Mouse (Mus musculus) neural tube, embryonic 11.5 days (tissue): ENCODE results near the gene Scarb2. TPM values are rescaled to one million over a fixed set of nuclear protein-coding genes. Genes with fewer than 3 reads are reported as not detected.
"Not testable (repeated sequence)": the region's sequence is repeated elsewhere in the genome, so short reads cannot be mapped to it uniquely, and the experiment has no call there.

Source experiments
- ATAC-seq: fragments of 200-750 bp; cut with Nextera tagmentation; 2 replicates; pipeline ENCODE4 v1.8.0; 2017; ENCODE audit warnings: moderate number of reproducible peaks, mild to moderate bottlenecking, moderate TSS enrichment, moderate library complexity; ENCODE audit not compliant: insufficient read depth, low FRiP score, low TSS enrichment
- DNase-seq: peaks from one replicate; pipeline ENCODE4 v3.0.0-alpha.2; 2015; ENCODE audit warnings: low spot score
- H3K27ac ChIP-seq: fragments of 300-500 bp; sonication (generic); 2 replicates; pipeline ENCODE4 v1.5.1; 2014; ENCODE audit warnings: low read depth, mild to moderate bottlenecking, low read length
- H3K27me3 ChIP-seq: fragments of 300-500 bp; sonication (generic); 2 replicates; pipeline ENCODE4 v1.6.1; 2014; ENCODE audit warnings: mild to moderate bottlenecking, low read length, mixed read lengths; ENCODE audit not compliant: control insufficient read depth, insufficient read depth
- H3K36me3 ChIP-seq: fragments of 300-500 bp; sonication (generic); 2 replicates; pipeline ENCODE4 v1.6.1; 2014; ENCODE audit warnings: mild to moderate bottlenecking, low read length, moderate library complexity, mixed read lengths; ENCODE audit not compliant: control insufficient read depth, insufficient read depth
- H3K4me1 ChIP-seq: fragments of 300-500 bp; sonication (generic); 2 replicates; pipeline ENCODE4 v1.6.1; 2014; ENCODE audit warnings: low read length, mixed read lengths; ENCODE audit not compliant: control insufficient read depth, insufficient read depth
- H3K4me2 ChIP-seq: fragments of 300-500 bp; sonication (generic); 2 replicates; pipeline ENCODE4 v1.6.1; 2014; ENCODE audit warnings: low read depth, mild to moderate bottlenecking, moderate library complexity
- H3K4me3 ChIP-seq: fragments of 300-500 bp; sonication (generic); 2 replicates; pipeline ENCODE4 v1.5.1; 2014; ENCODE audit warnings: low read depth, low read length
- H3K9ac ChIP-seq: fragments of 300-500 bp; sonication (generic); 2 replicates; pipeline ENCODE4 v1.6.1; 2014; ENCODE audit warnings: mild to moderate bottlenecking, low read length
- H3K9me3 ChIP-seq: fragments of 300-500 bp; sonication (generic); 2 replicates; pipeline ENCODE4 v1.6.1; 2016; ENCODE audit warnings: low read length; ENCODE audit not compliant: control insufficient read depth
- WGBS: fragments of 180-500 bp; shearing (Covaris S2); extraction: QIAGEN DNeasy Blood & Tissue Kit; methylation state at CpG from one replicate; pipeline ENCODE4 v1.1.7; 2014; 5-methylcytosine and 5-hydroxymethylcytosine counted together
- polyA plus RNA-seq: library from polyadenylated mRNA; unstranded; fragments of >200 nt; fragmentation: Nextera tagmentation; extraction: Ambion mirVana; gene quantifications from 2 replicates; pipeline ENCODE4 v1.2.1, GENCODE M21; 2014

Gene Scarb2
- polyA plus RNA-seq = 12.4 and 13.2 TPM in 2 replicates

- H3K4me1 ChIP-seq = peaks cover 6% of the 10 kb centered on the region; the same call in 1 of the 2 replicates
- H3K36me3 ChIP-seq = no peaks in the 10 kb centered on the region
- H3K9ac ChIP-seq = peak within 1 kb of the TSS; percentile 5; the same call in 1 of the 2 replicates
- no peaks in the 10 kb centered on the region for H3K27me3 ChIP-seq
- H3K9me3 ChIP-seq = no peaks in the 10 kb centered on the region
- H3K4me3 ChIP-seq = peak within 1 kb of the TSS; percentile 74
- DNase-seq (no peak), ATAC-seq (no peak)
- H3K27ac ChIP-seq = 0 out of 2 replicates have a peak within 1 kb of the TSS, but pooled peaks have one; percentile 97
- H3K4me2 ChIP-seq = peak within 1 kb of the TSS; percentile 64
Measured at GRCm38 (mm10) chr5:92506733-92507132, at the start of gene Scarb2. Scarb2 (minus strand) TSS chr5:92506833.

- H3K36me3 ChIP-seq = no peaks in the 10 kb centered on the region
- no peak overlapping the region for H3K27ac ChIP-seq
- H3K4me2 ChIP-seq = no peak overlapping the region
- WGBS = 100% methylated on average over 1 of the region's 1 CpGs
- no peak overlapping the region for H3K4me3 ChIP-seq
- H3K9me3 ChIP-seq = no peaks in the 10 kb centered on the region
- H3K9ac ChIP-seq = no peak overlapping the region
- no peaks in the 10 kb centered on the region for H3K27me3 ChIP-seq
- ATAC-seq = no peak
- no peak for DNase-seq
- no peaks in the 10 kb centered on the region for H3K4me1 ChIP-seq
Measured at GRCm38 (mm10) chr5:92555905-92556304, 49.3 kb upstream of the Scarb2 start.

GRCm38 (mm10) chr5:92554891-92555511, 48.4 kb upstream of the Scarb2 start, which contains the start of gene Fam47e:
Fam47e (plus strand) TSS chr5:92555069.
- Histone ChIP-seq H3K27ac (no peak within 1 kb of the TSS), H3K4me3 (no peak within 1 kb of the TSS), H3K27me3 (no peaks in the 10 kb centered on the region), H3K36me3 (no peaks in the 10 kb centered on the region), H3K9me3 (no peaks in the 10 kb centered on the region), H3K4me1 (no peaks in the 10 kb centered on the region), H3K9ac (no peak within 1 kb of the TSS), H3K4me2 (no peak within 1 kb of the TSS)
- no peak for DNase-seq
- no peak for ATAC-seq
- WGBS = 82% methylated on average over 16 of the region's 16 CpGs

- no peaks in the 10 kb centered on the region for H3K4me1 ChIP-seq
- no peaks in the 10 kb centered on the region for H3K9me3 ChIP-seq
- no peak overlapping the region for H3K4me2 ChIP-seq
- no peaks in the 10 kb centered on the region for H3K27me3 ChIP-seq
- H3K36me3 ChIP-seq = no peaks in the 10 kb centered on the region
- no peak overlapping the region for H3K4me3 ChIP-seq
- no peak overlapping the region for H3K9ac ChIP-seq
- no peak for DNase-seq
- ATAC-seq = no peak
- H3K27ac ChIP-seq = no peak overlapping the region
- WGBS = 83% methylated on average over 4 of the region's 4 CpGs
Measured at GRCm38 (mm10) chr5:92554443-92554842, 47.8 kb upstream of the Scarb2 start.

- Histone ChIP-seq H3K36me3 (no peaks in the 10 kb centered on the region), H3K9ac (no peak overlapping the region), H3K4me1 (no peaks in the 10 kb centered on the region), H3K27me3 (no peaks in the 10 kb centered on the region), H3K27ac (no peak overlapping the region), H3K4me2 (no peak overlapping the region), H3K9me3 (no peaks in the 10 kb centered on the region), H3K4me3 (no peak overlapping the region)
- 68% methylated on average over 3 of the region's 3 CpGs for WGBS
- ATAC-seq (no peak), DNase-seq (no peak)
Measured at GRCm38 (mm10) chr5:92553939-92554338, 47.3 kb upstream of the Scarb2 start.

GRCm38 (mm10) chr5:92552611-92553010, 46.0 kb upstream of the Scarb2 start:
- 88% methylated on average over 2 of the region's 2 CpGs for whole genome bisulfite sequencing
- H3K9ac ChIP-seq = no peak overlapping the region
- H3K27me3 ChIP-seq = no peaks in the 10 kb centered on the region
- H3K27ac ChIP-seq = no peak overlapping the region
- no peaks in the 10 kb centered on the region for H3K36me3 ChIP-seq
- no peak overlapping the region for H3K4me3 ChIP-seq
- no peak for ATAC-seq
- H3K4me1 ChIP-seq = no peaks in the 10 kb centered on the region
- no peak for DNase-seq
- no peaks in the 10 kb centered on the region for H3K9me3 ChIP-seq
- no peak overlapping the region for H3K4me2 ChIP-seq

- Histone ChIP-seq H3K4me3 (no peak overlapping the region), H3K27me3 (no peaks in the 10 kb centered on the region), H3K9ac (no peak overlapping the region), H3K36me3 (no peaks in the 10 kb centered on the region), H3K27ac (no peak overlapping the region), H3K4me1 (no peaks in the 10 kb centered on the region), H3K9me3 (no peaks in the 10 kb centered on the region), H3K4me2 (no peak overlapping the region)
- no peak for DNase-seq
- no peak for ATAC-seq
- WGBS = 82% methylated on average over 4 of the region's 4 CpGs
Measured at GRCm38 (mm10) chr5:92539698-92540097, 33.1 kb upstream of the Scarb2 start.

GRCm38 (mm10) chr5:92524821-92525258, 18.2 kb upstream of the Scarb2 start:
- ATAC-seq (no peak), DNase-seq (no peak)
- Histone ChIP-seq H3K4me3 (no peak overlapping the region), H3K9ac (no peak overlapping the region), H3K9me3 (no peaks in the 10 kb centered on the region), H3K36me3 (no peaks in the 10 kb centered on the region), H3K4me1 (no peaks in the 10 kb centered on the region), H3K27me3 (no peaks in the 10 kb centered on the region), H3K4me2 (no peak overlapping the region), H3K27ac (no peak overlapping the region)
- 78% methylated on average over 6 of the region's 6 CpGs for whole genome bisulfite sequencing

- H3K4me1 ChIP-seq, H3K27me3 ChIP-seq, H3K9me3 ChIP-seq, DNase-seq, ATAC-seq, H3K4me3 ChIP-seq, H3K27ac ChIP-seq, H3K36me3 ChIP-seq, H3K4me2 ChIP-seq, H3K9ac ChIP-seq: not testable (repeated sequence)
- WGBS = 75% methylated on average over 2 of the region's 2 CpGs
Measured at GRCm38 (mm10) chr5:92521131-92521530, 14.5 kb upstream of the Scarb2 start.
